Mouse (Mus musculus): ENCODE measurements around the gene 4930452B06Rik.

GRCm38 (mm10) chr14:8418610-8419009, 247.4 kb downstream of the 4930452B06Rik start:
- TF ChIP-seq CTCF (IDR thresholded peaks at IDR 0.05) (no peak), POLR2A (IDR thresholded peaks at IDR 0.05; ENCODE audit: insufficient read depth, low read depth, low read length) (no peak), EP300 (IDR thresholded peaks at IDR 0.05; ENCODE audit: insufficient read depth, low read depth, low read length) (no peak)

All from heart, adult 2 months (tissue).